Mouse (Mus musculus): ENCODE measurements around the gene Sbf2. TPM values are rescaled to one million over a fixed set of nuclear protein-coding genes. Genes with fewer than 3 reads are reported as not detected.

The Sbf2 gene
- polyA plus RNA-seq, 1 experiment from 2014 or later, result 48.8 TPM

GRCm38 (mm10) chr7:110286198-110286732 lies 328.5 kb downstream of the Sbf2 start:
- Histone ChIP-seq H3K9ac (replicated peaks; ENCODE audit: low read depth, low read length) (no peak overlapping the region), H3K4me1 (ENCODE audit: control insufficient read depth, insufficient read depth, low read length) (peaks cover 13% of the 10 kb centered on the region; the same call in 1 of the 2 replicates), H3K36me3 (ENCODE audit: control insufficient read depth, insufficient read depth, low read length) (peaks cover 8% of the 10 kb centered on the region; the same call in 1 of the 2 replicates), H3K27ac (ENCODE audit: low read length) (no peak overlapping the region), H3K9me3 (ENCODE audit: control insufficient read depth, low read depth, low read length) (no peaks in the 10 kb centered on the region), H3K27me3 (ENCODE audit: control insufficient read depth, insufficient read depth, low read length) (no peaks in the 10 kb centered on the region), H3K4me2 (replicated peaks; ENCODE audit: low read depth, low read length) (no peak overlapping the region), H3K4me3 (ENCODE audit: low read depth, low read length) (no peak overlapping the region)
- no peak for ATAC-seq (ENCODE audit: insufficient number of reproducible peaks, insufficient read depth, low FRiP score, low read depth)
- WGBS, result 80% methylated on average over 8 of the region's 8 CpGs

GRCm38 (mm10) chr7:110285849-110286151 lies 328.9 kb downstream of the Sbf2 start:
- WGBS, result 89% methylated on average over 3 of the region's 3 CpGs
- ATAC-seq (ENCODE audit: insufficient number of reproducible peaks, insufficient read depth, low FRiP score, low read depth), result no peak
- no peaks in the 10 kb centered on the region for H3K9me3 ChIP-seq (ENCODE audit: control insufficient read depth, low read depth, low read length)
- peaks cover 13% of the 10 kb centered on the region; the same call in 1 of the 2 replicates for H3K4me1 ChIP-seq (ENCODE audit: control insufficient read depth, insufficient read depth, low read length)
- H3K36me3 ChIP-seq (ENCODE audit: control insufficient read depth, insufficient read depth, low read length), result peaks cover 9% of the 10 kb centered on the region; the same call in 1 of the 2 replicates
- H3K9ac ChIP-seq (replicated peaks; ENCODE audit: low read depth, low read length), result no peak overlapping the region
- no peaks in the 10 kb centered on the region for H3K27me3 ChIP-seq (ENCODE audit: control insufficient read depth, insufficient read depth, low read length)
- no peak overlapping the region for H3K27ac ChIP-seq (ENCODE audit: low read length)
- no peak overlapping the region for H3K4me3 ChIP-seq (ENCODE audit: low read depth, low read length)
- no peak overlapping the region for H3K4me2 ChIP-seq (replicated peaks; ENCODE audit: low read depth, low read length)

GRCm38 (mm10) chr7:110285076-110285848 lies 329.5 kb downstream of the Sbf2 start:
- 89% methylated on average over 12 of the region's 12 CpGs for WGBS
- H3K4me2 ChIP-seq (replicated peaks; ENCODE audit: low read depth, low read length), result no peak overlapping the region
- no peak for ATAC-seq (ENCODE audit: insufficient number of reproducible peaks, insufficient read depth, low FRiP score, low read depth)

GRCm38 (mm10) chr7:110283484-110284275 lies 331.0 kb downstream of the Sbf2 start:
- no peaks in the 10 kb centered on the region for H3K9me3 ChIP-seq (ENCODE audit: control insufficient read depth, low read depth, low read length)
- H3K4me1 ChIP-seq (ENCODE audit: control insufficient read depth, insufficient read depth, low read length), result peaks cover 10% of the 10 kb centered on the region; the same call in 1 of the 2 replicates
- no peak overlapping the region for H3K27ac ChIP-seq (ENCODE audit: low read length)
- no peak for ATAC-seq (ENCODE audit: insufficient number of reproducible peaks, insufficient read depth, low FRiP score, low read depth)
- no peaks in the 10 kb centered on the region for H3K27me3 ChIP-seq (ENCODE audit: control insufficient read depth, insufficient read depth, low read length)
- H3K9ac ChIP-seq (replicated peaks; ENCODE audit: low read depth, low read length), result no peak overlapping the region
- no peak overlapping the region for H3K4me3 ChIP-seq (ENCODE audit: low read depth, low read length)
- peaks cover 23% of the 10 kb centered on the region for H3K36me3 ChIP-seq (ENCODE audit: control insufficient read depth, insufficient read depth, low read length)
- 89% methylated on average over 6 of the region's 6 CpGs for WGBS
- no peak overlapping the region for H3K4me2 ChIP-seq (replicated peaks; ENCODE audit: low read depth, low read length)

More at GRCm38 (mm10) chr7:110285076-110285848, 329.5 kb downstream of the Sbf2 start:
- Histone ChIP-seq H3K27me3 (ENCODE audit: control insufficient read depth, insufficient read depth, low read length) (no peaks in the 10 kb centered on the region), H3K4me3 (ENCODE audit: low read depth, low read length) (no peak overlapping the region), H3K9ac (replicated peaks; ENCODE audit: low read depth, low read length) (no peak overlapping the region), H3K36me3 (ENCODE audit: control insufficient read depth, insufficient read depth, low read length) (peaks cover 11% of the 10 kb centered on the region), H3K27ac (ENCODE audit: low read length) (no peak overlapping the region), H3K9me3 (ENCODE audit: control insufficient read depth, low read depth, low read length) (no peaks in the 10 kb centered on the region), H3K4me1 (ENCODE audit: control insufficient read depth, insufficient read depth, low read length) (peaks cover 13% of the 10 kb centered on the region; the same call in 1 of the 2 replicates)

- H3K9me3 ChIP-seq (ENCODE audit: control insufficient read depth, low read depth, low read length), result no peaks in the 10 kb centered on the region
- H3K36me3 ChIP-seq (ENCODE audit: control insufficient read depth, insufficient read depth, low read length), result peaks cover 23% of the 10 kb centered on the region
- H3K4me1 ChIP-seq (ENCODE audit: control insufficient read depth, insufficient read depth, low read length), result 0 out of 2 replicates have a peak, but pooled peaks cover 5% of the 10 kb centered on the region
- 87% methylated on average over 11 of the region's 11 CpGs for WGBS
- no peak overlapping the region for H3K4me3 ChIP-seq (ENCODE audit: low read depth, low read length)
- H3K4me2 ChIP-seq (replicated peaks; ENCODE audit: low read depth, low read length), result no peak overlapping the region
- no peak overlapping the region for H3K27ac ChIP-seq (ENCODE audit: low read length)
- no peaks in the 10 kb centered on the region for H3K27me3 ChIP-seq (ENCODE audit: control insufficient read depth, insufficient read depth, low read length)
- H3K9ac ChIP-seq (replicated peaks; ENCODE audit: low read depth, low read length), result no peak overlapping the region
- ATAC-seq (ENCODE audit: insufficient number of reproducible peaks, insufficient read depth, low FRiP score, low read depth), result no peak
Measured at GRCm38 (mm10) chr7:110282797-110283196, 331.9 kb downstream of the Sbf2 start.

GRCm38 (mm10) chr7:110281435-110282256 lies 333.1 kb downstream of the Sbf2 start:
- WGBS, result 89% methylated on average over 11 of the region's 11 CpGs
- no peak overlapping the region for H3K9ac ChIP-seq (replicated peaks; ENCODE audit: low read depth, low read length)
- H3K9me3 ChIP-seq (ENCODE audit: control insufficient read depth, low read depth, low read length), result no peaks in the 10 kb centered on the region
- H3K4me3 ChIP-seq (ENCODE audit: low read depth, low read length), result no peak overlapping the region
- no peak overlapping the region for H3K27ac ChIP-seq (ENCODE audit: low read length)
- H3K36me3 ChIP-seq (ENCODE audit: control insufficient read depth, insufficient read depth, low read length), result peaks cover 23% of the 10 kb centered on the region
- no peaks in the 10 kb centered on the region for H3K4me1 ChIP-seq (ENCODE audit: control insufficient read depth, insufficient read depth, low read length)
- no peak for ATAC-seq (ENCODE audit: insufficient number of reproducible peaks, insufficient read depth, low FRiP score, low read depth)
- no peak overlapping the region for H3K4me2 ChIP-seq (replicated peaks; ENCODE audit: low read depth, low read length)
- H3K27me3 ChIP-seq (ENCODE audit: control insufficient read depth, insufficient read depth, low read length), result no peaks in the 10 kb centered on the region

GRCm38 (mm10) chr7:110279183-110279582 lies 335.5 kb downstream of the Sbf2 start:
- Histone ChIP-seq H3K9ac (replicated peaks; ENCODE audit: low read depth, low read length) (no peak overlapping the region), H3K4me3 (ENCODE audit: low read depth, low read length) (no peak overlapping the region), H3K36me3 (ENCODE audit: control insufficient read depth, insufficient read depth, low read length) (peaks cover 32% of the 10 kb centered on the region), H3K27ac (ENCODE audit: low read length) (no peak overlapping the region), H3K4me1 (ENCODE audit: control insufficient read depth, insufficient read depth, low read length) (no peaks in the 10 kb centered on the region), H3K27me3 (ENCODE audit: control insufficient read depth, insufficient read depth, low read length) (no peaks in the 10 kb centered on the region), H3K4me2 (replicated peaks; ENCODE audit: low read depth, low read length) (no peak overlapping the region), H3K9me3 (ENCODE audit: control insufficient read depth, low read depth, low read length) (no peaks in the 10 kb centered on the region)
- 77% methylated on average over 4 of the region's 4 CpGs for WGBS
- ATAC-seq (ENCODE audit: insufficient number of reproducible peaks, insufficient read depth, low FRiP score, low read depth), result peak; percentile 85

- Histone ChIP-seq H3K27me3 (ENCODE audit: control insufficient read depth, insufficient read depth, low read length) (no peaks in the 10 kb centered on the region), H3K4me1 (ENCODE audit: control insufficient read depth, insufficient read depth, low read length) (no peaks in the 10 kb centered on the region), H3K9me3 (ENCODE audit: control insufficient read depth, low read depth, low read length) (no peaks in the 10 kb centered on the region), H3K36me3 (ENCODE audit: control insufficient read depth, insufficient read depth, low read length) (peaks cover 32% of the 10 kb centered on the region), H3K9ac (replicated peaks; ENCODE audit: low read depth, low read length) (no peak overlapping the region), H3K4me2 (replicated peaks; ENCODE audit: low read depth, low read length) (no peak overlapping the region), H3K27ac (ENCODE audit: low read length) (no peak overlapping the region), H3K4me3 (ENCODE audit: low read depth, low read length) (no peak overlapping the region)
- no peak for ATAC-seq (ENCODE audit: insufficient number of reproducible peaks, insufficient read depth, low FRiP score, low read depth)
- 86% methylated on average over 5 of the region's 5 CpGs for WGBS
Measured at GRCm38 (mm10) chr7:110277734-110278245, 336.9 kb downstream of the Sbf2 start.
